Mouse (Mus musculus) heart, postnatal 25 days (tissue): ENCODE results near the gene Bsdc1. TPM values are rescaled to one million over a fixed set of nuclear protein-coding genes. Genes with fewer than 3 reads are reported as not detected.

Source experiments
- DNase-seq: peaks from one replicate; pipeline ENCODE4 v3.0.0; 2022; ENCODE audit warnings: low spot score
- intact Hi-C: fragments of 180-260 bp; cut with DNase I; formaldehyde crosslinking; loops from one replicate; pipeline ENCODE4 v1.15.1; 2025
- total RNA-seq, 2 experiments: library from RNA; stranded (reverse); gene quantifications; 2 replicates each; pipeline ENCODE4 v1.2.3; 2021

Gene Bsdc1
- total RNA-seq, 2 experiments from 2014 or later, result 40.6 to 45.6 TPM

GRCm38 (mm10) chr4:129464286-129464815, 3.0 kb downstream of the Bsdc1 start:
- no peak for DNase-seq
- intact Hi-C loops, result no loop called here

GRCm38 (mm10) chr4:129476047-129476446, 14.7 kb downstream of the Bsdc1 start:
- intact Hi-C loops, result no loop called here

GRCm38 (mm10) chr4:129479863-129480262, 18.5 kb downstream of the Bsdc1 start:
- DNase-seq, result no peak
- intact Hi-C loops, result no loop called here

More at GRCm38 (mm10) chr4:129476047-129476446, 14.7 kb downstream of the Bsdc1 start:
- DNase-seq, result no peak

- intact Hi-C loops, result no loop called here
- no peak for DNase-seq
Measured at GRCm38 (mm10) chr4:129481090-129481489, 19.7 kb downstream of the Bsdc1 start.

DNA sequence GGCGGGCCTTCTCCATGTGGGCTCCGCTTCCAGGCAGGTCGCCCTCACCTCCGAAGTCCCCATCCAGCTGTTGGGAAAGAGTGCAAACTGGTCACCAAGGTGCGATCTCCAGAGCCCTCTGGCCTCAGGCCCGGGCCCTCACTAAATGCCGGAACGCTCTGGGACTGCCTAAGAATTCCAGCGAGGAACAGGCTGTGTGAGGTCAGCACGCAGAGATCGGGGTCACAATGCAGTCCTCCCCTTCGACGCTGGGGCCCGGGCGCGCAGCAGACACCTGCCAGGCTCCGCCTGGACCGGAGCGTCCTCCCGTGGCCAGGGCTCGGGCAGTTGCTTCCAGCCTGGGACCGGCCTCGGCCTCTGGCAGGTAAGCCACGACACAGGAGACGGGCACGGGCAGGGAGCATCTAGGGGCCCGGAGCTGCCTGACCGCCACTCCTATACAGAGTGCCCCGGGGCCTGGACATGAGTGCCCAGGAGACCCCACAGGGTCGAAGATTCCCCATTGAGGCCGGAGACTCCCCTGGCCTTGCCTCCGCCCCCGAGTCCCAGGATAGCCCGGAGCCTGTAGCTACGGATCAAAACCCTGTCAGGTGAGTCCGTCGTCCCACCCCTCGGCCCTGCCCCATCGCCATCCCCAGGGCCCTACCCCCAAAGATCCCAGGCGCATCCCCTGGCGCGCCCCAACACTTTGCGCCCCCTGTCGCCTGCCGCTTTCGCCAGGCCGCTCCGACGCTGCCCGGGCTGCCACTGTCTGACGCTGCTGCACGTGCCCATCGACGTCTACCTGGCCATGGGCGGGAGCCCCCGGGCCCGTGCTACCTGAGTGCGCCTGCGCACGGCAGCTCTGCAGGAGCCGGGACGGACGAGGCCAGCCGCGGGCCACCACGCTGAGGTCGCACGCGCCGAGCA, 29.8 kb downstream of the Bsdc1 start, which contains the start of the genes Tssk3 and Fam229a:
Gene Tssk3 (minus strand): TSS at position 51 of the 909 bp plus-strand sequence.
Gene Fam229a (plus strand): TSS at position 219 of the 909 bp plus-strand sequence.
- no peak for DNase-seq
- intact Hi-C loops, result loop anchor here (5.0 kb wide), 1 partner anchor 116 kb away; no protein-coding TSS in a partner anchor

DNA sequence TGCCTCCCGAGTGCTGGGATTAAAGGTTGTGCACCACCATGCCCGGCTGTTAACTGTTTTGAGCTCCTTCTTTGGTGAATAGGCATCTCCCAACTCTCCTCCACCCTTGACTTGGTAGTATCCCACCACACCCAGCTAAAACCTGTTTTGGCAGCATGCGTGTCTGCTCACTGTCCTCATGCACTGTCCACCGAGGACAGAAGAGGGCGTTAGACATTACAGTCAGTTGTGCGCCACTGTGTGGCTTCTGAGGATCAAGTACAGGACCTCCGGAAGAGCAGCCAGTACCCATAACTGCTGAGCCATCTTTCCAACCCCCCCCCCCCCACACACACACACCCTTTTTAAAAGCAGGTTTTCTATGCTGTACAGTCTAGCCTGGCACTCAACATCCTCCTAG, 33.3 kb downstream of the Bsdc1 start:
- intact Hi-C loops, result loop anchor here (5.0 kb wide), 1 partner anchor 113 kb away; no protein-coding TSS in a partner anchor
- DNase-seq, result no peak

DNA sequence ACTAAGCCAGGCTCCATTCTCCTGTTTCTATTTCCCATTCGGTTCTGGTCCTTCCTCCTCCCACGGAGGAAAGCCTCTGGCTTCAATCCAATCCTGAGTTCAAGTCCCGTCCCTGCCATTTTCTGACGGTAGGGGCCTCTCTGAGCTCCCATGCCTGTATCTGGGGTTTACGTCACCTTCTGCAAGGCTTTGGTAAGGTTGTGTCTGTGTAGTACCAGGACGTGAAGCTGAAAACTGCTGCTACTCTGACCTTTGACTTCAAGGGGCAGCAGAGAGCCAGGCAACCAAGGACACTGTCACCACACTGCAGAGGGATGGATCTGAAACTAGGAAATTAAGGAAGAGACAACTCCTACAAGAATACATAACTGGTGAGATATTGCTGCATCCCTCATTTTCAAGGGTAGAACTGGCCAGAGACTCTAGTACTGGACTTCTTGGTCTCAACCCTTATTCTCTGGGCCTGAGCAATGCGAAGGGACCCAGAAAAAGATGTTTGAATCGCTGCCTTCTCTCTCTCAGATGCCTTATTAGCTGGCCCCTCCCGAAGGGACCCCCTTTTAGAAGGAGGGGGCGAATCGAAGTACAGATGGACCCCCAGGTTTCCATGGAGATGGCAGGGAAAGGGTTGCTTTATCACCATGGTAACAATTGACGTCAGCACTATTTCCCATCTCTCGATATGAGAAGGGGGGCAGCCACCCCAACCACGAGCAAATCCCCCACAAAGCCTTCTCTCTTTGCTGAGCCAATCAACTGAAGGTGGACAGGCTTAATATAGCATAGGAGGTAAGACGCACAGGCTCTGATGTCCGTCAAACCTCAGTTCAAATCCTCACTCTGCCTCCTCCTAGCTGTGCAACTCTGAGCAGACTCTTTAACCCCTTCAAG, 34.5 kb downstream of the Bsdc1 start:
- DNase-seq, result no peak
- intact Hi-C loops, result no loop called here

GRCm38 (mm10) chr4:129496631-129497030, 35.2 kb downstream of the Bsdc1 start:
- DNase-seq, result peak; percentile 19
- intact Hi-C loops, result no loop called here

- intact Hi-C loops, result no loop called here
- DNase-seq, result no peak
Measured at GRCm38 (mm10) chr4:129498941-129499340, 37.6 kb downstream of the Bsdc1 start.

DNA sequence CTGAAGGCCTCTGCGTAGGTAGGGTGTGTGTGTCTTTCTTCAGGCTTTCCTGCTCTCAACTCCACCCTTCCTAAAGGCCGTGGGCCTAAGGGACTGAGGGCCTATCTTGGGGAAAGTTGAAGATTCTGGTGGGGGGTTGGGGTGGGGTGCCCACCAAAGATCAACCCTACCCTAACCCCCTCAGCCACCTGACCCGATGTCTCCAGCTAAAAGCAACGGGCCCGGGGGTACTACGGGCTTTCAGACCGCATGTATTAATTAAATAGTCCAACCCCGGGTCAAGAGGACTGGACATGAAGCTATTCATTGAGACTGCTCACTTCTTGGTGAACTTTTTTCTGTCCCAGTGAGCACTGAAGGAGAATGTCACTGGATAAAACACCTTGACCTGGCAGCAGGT, 38.6 kb downstream of the Bsdc1 start:
- intact Hi-C loops, result no loop called here
- DNase-seq, result no peak

GRCm38 (mm10) chr4:129500607-129501566, 39.5 kb downstream of the Bsdc1 start:
- intact Hi-C loops, result no loop called here
- DNase-seq, result peak; percentile 86

GRCm38 (mm10) chr4:129502327-129502888, 41.0 kb downstream of the Bsdc1 start:
- DNase-seq, result no peak
- intact Hi-C loops, result no loop called here

GRCm38 (mm10) chr4:129502901-129503444, 41.6 kb downstream of the Bsdc1 start:
- intact Hi-C loops, result no loop called here

DNA sequence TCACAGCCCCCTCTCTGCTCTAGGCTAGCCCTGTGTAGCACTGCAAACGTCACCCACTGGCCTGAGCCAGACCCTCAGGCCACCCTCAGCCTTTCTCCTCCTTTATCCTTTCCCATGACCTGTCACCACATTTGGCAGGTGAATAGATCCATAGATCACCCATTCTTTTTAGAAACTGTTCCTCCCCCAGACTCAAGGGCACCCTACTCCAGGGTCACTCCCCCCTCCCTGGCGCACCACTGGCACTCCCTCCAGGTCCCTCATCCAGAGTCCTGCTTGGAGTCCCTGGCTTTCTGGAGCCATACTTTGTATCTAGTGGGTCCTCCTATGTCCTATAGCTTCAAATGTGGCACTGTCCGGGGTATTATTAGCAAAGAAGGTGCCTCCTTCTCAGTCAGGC, 44.1 kb downstream of the Bsdc1 start:
- intact Hi-C loops, result no loop called here
- DNase-seq, result no peak

More at GRCm38 (mm10) chr4:129502901-129503444, 41.6 kb downstream of the Bsdc1 start:
- DNase-seq, result no peak

DNA sequence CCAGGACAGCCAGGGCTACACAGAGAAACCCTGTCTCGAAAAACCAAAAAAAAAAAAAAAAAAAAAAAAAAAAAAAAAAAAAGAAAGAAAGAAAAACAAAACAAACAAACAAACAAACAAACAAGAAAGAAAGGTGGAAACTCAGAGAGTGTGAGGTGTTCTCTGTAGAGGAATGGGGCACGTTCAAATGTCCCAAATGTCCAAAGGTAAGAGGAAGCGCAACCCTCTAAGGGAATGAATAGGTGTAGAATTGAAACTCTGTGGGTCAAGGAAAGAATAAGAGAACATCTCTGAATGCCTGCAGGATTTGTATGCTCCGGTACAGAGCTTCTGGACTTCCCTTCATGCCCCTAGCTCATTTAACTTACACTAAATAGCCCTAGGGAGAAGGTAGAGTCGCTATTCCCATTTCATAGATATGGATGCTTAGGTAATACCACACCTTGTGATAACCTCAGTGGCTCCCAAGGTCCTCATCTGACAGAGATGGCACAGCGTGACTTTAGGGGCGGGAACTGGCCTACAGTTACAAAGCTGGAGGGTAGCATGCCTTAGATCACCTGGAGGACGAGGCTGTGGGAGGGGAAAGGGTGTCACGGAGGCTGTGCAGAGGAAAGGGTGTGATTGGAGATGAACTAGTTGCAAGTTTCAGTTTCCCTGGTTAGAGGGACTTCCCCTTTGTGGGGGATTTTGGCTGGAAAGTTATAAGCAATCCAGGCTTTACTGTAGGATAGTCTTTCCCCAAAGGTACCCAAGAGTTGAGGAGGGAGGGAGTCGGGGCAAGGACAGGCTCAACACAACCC, 46.3 kb downstream of the Bsdc1 start:
- intact Hi-C loops, result no loop called here
- no peak for DNase-seq

GRCm38 (mm10) chr4:129508237-129508515, 46.8 kb downstream of the Bsdc1 start:
- DNase-seq, result no peak
- intact Hi-C loops, result no loop called here

DNA sequence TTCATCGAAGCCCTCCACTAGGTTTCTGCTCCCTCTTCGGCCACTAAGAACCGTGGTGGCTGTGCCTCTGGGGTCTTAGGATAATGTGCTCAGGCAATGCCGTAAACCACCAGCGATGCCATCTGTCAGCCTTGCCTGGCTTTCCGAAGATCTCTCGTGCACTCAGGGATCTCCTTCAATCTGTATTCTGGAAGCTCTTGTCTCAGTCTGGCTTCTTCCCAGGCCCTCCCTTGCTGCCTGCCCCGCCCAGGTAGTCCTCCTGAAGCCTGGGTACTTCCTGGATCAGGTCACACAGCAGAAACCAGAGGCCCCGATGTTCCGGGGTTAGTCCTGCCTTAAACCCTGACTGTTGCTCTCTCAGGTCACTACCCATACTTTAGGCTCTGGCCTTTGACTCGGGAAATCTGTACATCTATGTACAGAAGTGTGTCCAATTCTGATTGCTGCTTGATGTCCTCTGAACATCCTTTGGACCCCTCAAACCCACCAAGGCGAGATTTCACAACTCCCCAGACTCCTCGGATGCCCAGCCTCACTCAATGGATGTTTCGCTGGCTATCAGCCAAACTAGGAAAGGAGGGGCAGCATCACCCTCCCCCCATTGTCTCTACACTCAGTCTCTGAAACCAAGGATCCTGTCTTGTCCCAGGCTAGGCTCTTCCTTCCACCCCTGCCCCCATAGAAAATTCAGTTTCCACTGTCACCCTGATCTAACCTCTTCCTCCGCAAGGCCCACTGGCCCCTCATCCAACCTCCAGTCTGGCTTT, 47.6 kb downstream of the Bsdc1 start:
- intact Hi-C loops, result no loop called here
- DNase-seq, result no peak
